Mouse (Mus musculus) embryonic facial prominence, embryonic 10.5 days (tissue): ENCODE results near the gene Kirrel3. TPM values are rescaled to one million over a fixed set of nuclear protein-coding genes. Genes with fewer than 3 reads are reported as not detected.

ENCODE experiments used
- DNase-seq: peaks from one replicate; pipeline ENCODE4 v3.0.0-alpha.2; 2017; ENCODE audit warnings: low spot score
- H3K27ac ChIP-seq: fragments of 300-500 bp; sonication (generic); replicated peaks from 2 replicates; pipeline ENCODE4 v1.5.1; 2016; ENCODE audit warnings: mild to moderate bottlenecking
- H3K27me3 ChIP-seq: fragments of 300-500 bp; sonication (generic); replicated peaks from 2 replicates; pipeline ENCODE4 v1.6.1; 2016; ENCODE audit warnings: low read depth, mild to moderate bottlenecking; ENCODE audit not compliant: poor library complexity, severe bottlenecking
- H3K36me3 ChIP-seq: fragments of 300-500 bp; sonication (generic); replicated peaks from 2 replicates; pipeline ENCODE4 v1.6.1; 2016; ENCODE audit warnings: mild to moderate bottlenecking, moderate library complexity
- H3K4me1 ChIP-seq: fragments of 300-500 bp; sonication (generic); 2 replicates; pipeline ENCODE4 v1.6.1; 2016
- H3K4me3 ChIP-seq: fragments of 300-500 bp; sonication (generic); 2 replicates; pipeline ENCODE4 v1.5.1; 2016; ENCODE audit warnings: mild to moderate bottlenecking, moderate library complexity
- H3K9me3 ChIP-seq: fragments of 300-500 bp; sonication (generic); 2 replicates; pipeline ENCODE4 v1.6.1; 2016; ENCODE audit warnings: mild to moderate bottlenecking
- WGBS: fragments of 180-500 bp; shearing (Covaris S2); methylation state at CpG from one replicate; pipeline ENCODE4 v1.1.7; 2016; 5-methylcytosine and 5-hydroxymethylcytosine counted together
- polyA plus RNA-seq: library from polyadenylated mRNA; unstranded; fragments of >200 nt; fragmentation: Nextera tagmentation; extraction: Ambion mirVana; gene quantifications from 2 replicates; pipeline ENCODE4 v1.2.1, GENCODE M21; 2016

The Kirrel3 gene
- polyA plus RNA-seq, 1 experiment from 2014 or later: 2.3 TPM

GRCm38 (mm10) chr9:35032457-35032856, 546.8 kb downstream of the Kirrel3 start:
- Histone ChIP-seq H3K9me3 (no peaks in the 10 kb centered on the region), H3K4me1 (peaks cover 17% of the 10 kb centered on the region), H3K27ac (no peak overlapping the region), H3K4me3 (no peak overlapping the region), H3K27me3 (peaks cover 15% of the 10 kb centered on the region; the same call in 1 of the 2 replicates), H3K36me3 (no peaks in the 10 kb centered on the region)
- WGBS: 63% methylated on average over 6 of the region's 6 CpGs
- no peak for DNase-seq

- DNase-seq: no peak
- Histone ChIP-seq H3K4me1 (peaks cover 21% of the 10 kb centered on the region), H3K27me3 (peaks cover 7% of the 10 kb centered on the region; the same call in 1 of the 2 replicates), H3K9me3 (no peaks in the 10 kb centered on the region), H3K27ac (peak overlapping the region; percentile 11; the same call in 1 of the 2 replicates), H3K4me3 (no peak overlapping the region), H3K36me3 (no peaks in the 10 kb centered on the region)
- WGBS: 46% methylated on average over 14 of the region's 14 CpGs
These were observed 549.4 kb downstream of the Kirrel3 start for GRCm38 (mm10) chr9:35035074-35035473.

- 73% methylated on average over 7 of the region's 7 CpGs for WGBS
- H3K4me3 ChIP-seq: no peak overlapping the region
- DNase-seq: no peak
- H3K9me3 ChIP-seq: no peaks in the 10 kb centered on the region
- H3K4me1 ChIP-seq: peaks cover 29% of the 10 kb centered on the region
- H3K27ac ChIP-seq: peak overlapping the region; percentile 24
- peaks cover 7% of the 10 kb centered on the region; the same call in 1 of the 2 replicates for H3K27me3 ChIP-seq
- H3K36me3 ChIP-seq: no peaks in the 10 kb centered on the region
These were observed 553.4 kb downstream of the Kirrel3 start for GRCm38 (mm10) chr9:35038922-35039586.

GRCm38 (mm10) chr9:35039846-35040245, 554.2 kb downstream of the Kirrel3 start:
- no peak overlapping the region for H3K27ac ChIP-seq

GRCm38 (mm10) chr9:35041493-35041892, 555.8 kb downstream of the Kirrel3 start:
- Histone ChIP-seq H3K4me3 (no peak overlapping the region), H3K27me3 (no peaks in the 10 kb centered on the region), H3K36me3 (peaks cover 4% of the 10 kb centered on the region; the same call in 1 of the 2 replicates), H3K9me3 (no peaks in the 10 kb centered on the region), H3K4me1 (peaks cover 45% of the 10 kb centered on the region), H3K27ac (no peak overlapping the region; the same call in 1 of the 2 replicates)
- DNase-seq: no peak
- 72% methylated on average over 5 of the region's 5 CpGs for WGBS

More at GRCm38 (mm10) chr9:35039846-35040245, 554.2 kb downstream of the Kirrel3 start:
- no peaks in the 10 kb centered on the region for H3K36me3 ChIP-seq
- H3K27me3 ChIP-seq: peaks cover 7% of the 10 kb centered on the region; the same call in 1 of the 2 replicates
- no peaks in the 10 kb centered on the region for H3K9me3 ChIP-seq
- no peak overlapping the region for H3K4me3 ChIP-seq
- WGBS: 69% methylated on average over 5 of the region's 5 CpGs
- H3K4me1 ChIP-seq: peaks cover 35% of the 10 kb centered on the region
- no peak for DNase-seq

- Histone ChIP-seq H3K27me3 (no peaks in the 10 kb centered on the region), H3K36me3 (peaks cover 22% of the 10 kb centered on the region), H3K27ac (peak overlapping the region; percentile 77; the same call in 1 of the 2 replicates), H3K4me3 (no peak overlapping the region), H3K9me3 (no peaks in the 10 kb centered on the region), H3K4me1 (peaks cover 45% of the 10 kb centered on the region)
- peak; percentile 6 for DNase-seq
- WGBS: 75% methylated on average over 7 of the region's 7 CpGs
These were observed 557.9 kb downstream of the Kirrel3 start for GRCm38 (mm10) chr9:35043619-35044018.

- H3K4me3 ChIP-seq: 0 out of 2 replicates have a peak overlapping the region, but pooled peaks have one; percentile 16
- H3K27me3 ChIP-seq: no peaks in the 10 kb centered on the region
- peaks cover 29% of the 10 kb centered on the region for H3K36me3 ChIP-seq
- no peaks in the 10 kb centered on the region for H3K9me3 ChIP-seq
- H3K4me1 ChIP-seq: peaks cover 39% of the 10 kb centered on the region
- 3% methylated on average over 15 of the region's 15 CpGs for WGBS
- H3K27ac ChIP-seq: peak overlapping the region; percentile 77
- peak; percentile 86 for DNase-seq
These were observed 558.8 kb downstream of the Kirrel3 start for GRCm38 (mm10) chr9:35044458-35044857.

- 62% methylated on average over 11 of the region's 11 CpGs for WGBS
- no peaks in the 10 kb centered on the region for H3K9me3 ChIP-seq
- H3K27ac ChIP-seq: peak overlapping the region; percentile 77
- H3K27me3 ChIP-seq: no peaks in the 10 kb centered on the region
- H3K36me3 ChIP-seq: peaks cover 33% of the 10 kb centered on the region
- H3K4me3 ChIP-seq: no peak overlapping the region
- DNase-seq: peak; percentile 12
- peaks cover 39% of the 10 kb centered on the region for H3K4me1 ChIP-seq
These were observed 559.4 kb downstream of the Kirrel3 start for GRCm38 (mm10) chr9:35045031-35045531.

GRCm38 (mm10) chr9:35045756-35046155, 560.1 kb downstream of the Kirrel3 start:
- Histone ChIP-seq H3K27me3 (no peaks in the 10 kb centered on the region), H3K9me3 (no peaks in the 10 kb centered on the region), H3K4me3 (no peak overlapping the region), H3K27ac (peak overlapping the region; percentile 77; the same call in 1 of the 2 replicates), H3K4me1 (peaks cover 39% of the 10 kb centered on the region), H3K36me3 (peaks cover 36% of the 10 kb centered on the region)
- WGBS: 89% methylated on average over 2 of the region's 2 CpGs
- peak; percentile 13 for DNase-seq

GRCm38 (mm10) chr9:35048449-35048848, 562.8 kb downstream of the Kirrel3 start:
- no peaks in the 10 kb centered on the region for H3K27me3 ChIP-seq
- H3K27ac ChIP-seq: no peak overlapping the region
- H3K4me3 ChIP-seq: no peak overlapping the region
- H3K9me3 ChIP-seq: no peaks in the 10 kb centered on the region
- H3K4me1 ChIP-seq: peaks cover 28% of the 10 kb centered on the region
- H3K36me3 ChIP-seq: peaks cover 63% of the 10 kb centered on the region
- 88% methylated on average over 6 of the region's 6 CpGs for WGBS
- DNase-seq: no peak

- no peak for DNase-seq
- no peaks in the 10 kb centered on the region for H3K27me3 ChIP-seq
- H3K36me3 ChIP-seq: peaks cover 69% of the 10 kb centered on the region
- no peak overlapping the region for H3K27ac ChIP-seq
- whole genome bisulfite sequencing: 92% methylated on average over 3 of the region's 3 CpGs
- H3K9me3 ChIP-seq: no peaks in the 10 kb centered on the region
- H3K4me3 ChIP-seq: no peak overlapping the region
- H3K4me1 ChIP-seq: peaks cover 13% of the 10 kb centered on the region
These were observed 564.3 kb downstream of the Kirrel3 start for GRCm38 (mm10) chr9:35049891-35050527.

- Histone ChIP-seq H3K4me3 (no peak overlapping the region), H3K36me3 (peaks cover 74% of the 10 kb centered on the region), H3K9me3 (no peaks in the 10 kb centered on the region), H3K4me1 (peaks cover 4% of the 10 kb centered on the region), H3K27ac (no peak overlapping the region), H3K27me3 (no peaks in the 10 kb centered on the region)
- DNase-seq: no peak
- WGBS: 94% methylated on average over 6 of the region's 6 CpGs
These were observed 565.2 kb downstream of the Kirrel3 start for GRCm38 (mm10) chr9:35050701-35051454.
